Mouse (Mus musculus) urinary bladder, adult 18-20 months (tissue): ENCODE results near the gene Pygm.

Experiments used
- DNase-seq, 2 experiments: peaks; one replicate each; pipeline ENCODE4 v3.0.0; 2022; ENCODE audit warnings: low spot score in 2 of 2, mixed read lengths in 2 of 2

The Pygm gene

GRCm38 (mm10) chr19:6385419-6385818 is 1.2 kb downstream of the Pygm start:
- DNase-seq: no peak

GRCm38 (mm10) chr19:6385821-6386220 is 1.6 kb downstream of the Pygm start:
- no peak for DNase-seq

GRCm38 (mm10) chr19:6386234-6386633 is 2.0 kb downstream of the Pygm start:
- DNase-seq: no peak

GRCm38 (mm10) chr19:6388006-6388405 is 3.8 kb downstream of the Pygm start:
- no peak for DNase-seq

- DNase-seq: no peak
Measured at GRCm38 (mm10) chr19:6389803-6390202, 5.6 kb downstream of the Pygm start.

- no peak for DNase-seq
Measured at GRCm38 (mm10) chr19:6390251-6390650, 6.1 kb downstream of the Pygm start.

GRCm38 (mm10) chr19:6392743-6393393 is 8.7 kb downstream of the Pygm start:
- DNase-seq: no peak

GRCm38 (mm10) chr19:6393637-6394036 is 9.4 kb downstream of the Pygm start:
- no peak for DNase-seq

- DNase-seq: no peak
Measured at GRCm38 (mm10) chr19:6396237-6396636, 12.0 kb downstream of the Pygm start.

- no peak for DNase-seq
Measured at GRCm38 (mm10) chr19:6397582-6398249, 13.5 kb downstream of the Pygm start.

- DNase-seq: peak in 1 of 2 experiments; percentile 63
Measured at GRCm38 (mm10) chr19:6398447-6399284, 14.5 kb downstream of the Pygm start.

GRCm38 (mm10) chr19:6399285-6400095 is 15.3 kb downstream of the Pygm start, which contains the start of gene Rasgrp2:
Gene Rasgrp2 (plus strand): TSS chr19:6399340.
- no peak for DNase-seq

- no peak for DNase-seq
Measured at GRCm38 (mm10) chr19:6400096-6401086, 16.2 kb downstream of the Pygm start.

- peak; percentile 62 to 73 for DNase-seq
Measured at GRCm38 (mm10) chr19:6401131-6401815, 17.1 kb downstream of the Pygm start.

- DNase-seq: no peak
Measured at GRCm38 (mm10) chr19:6401951-6402350, 17.8 kb downstream of the Pygm start.

- no peak for DNase-seq
Measured at GRCm38 (mm10) chr19:6403869-6404268, 19.7 kb downstream of the Pygm start.

- DNase-seq: no peak
Measured at GRCm38 (mm10) chr19:6405433-6405832, 21.2 kb downstream of the Pygm start.

GRCm38 (mm10) chr19:6407109-6407508 is 22.9 kb downstream of the Pygm start:
- DNase-seq: no peak

GRCm38 (mm10) chr19:6407816-6408510 is 23.8 kb downstream of the Pygm start:
- no peak for DNase-seq
